Mouse (Mus musculus): ENCODE results near the gene Cartpt. TPM values are rescaled to one million over a fixed set of nuclear protein-coding genes. Genes with fewer than 3 reads are reported as not detected.
"Not testable (repeated sequence)": the region's sequence is repeated elsewhere in the genome, so short reads cannot be mapped to it uniquely, and the experiment has no call there.

Cartpt gene
- total RNA-seq, 4 experiments from 2014 or later, result not detected

DNA sequence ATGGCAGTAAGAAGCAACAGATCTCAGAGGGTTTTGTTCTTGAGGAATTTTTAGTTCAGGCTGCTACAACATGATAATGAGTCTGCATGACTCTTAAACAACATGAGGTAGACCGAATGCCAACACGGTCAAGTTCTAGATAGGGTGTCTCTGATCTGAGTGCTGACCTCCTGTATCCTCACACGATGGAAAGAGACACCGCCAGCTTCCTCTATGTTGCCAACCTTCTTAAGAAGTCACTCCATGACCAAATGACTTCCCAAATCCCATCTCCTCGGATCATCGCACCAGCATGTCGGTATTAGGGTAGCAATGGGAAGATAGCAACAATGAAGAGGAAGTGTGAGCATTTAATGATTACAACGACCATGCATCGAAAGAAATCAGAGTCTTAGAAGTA is 43.6 kb downstream of the Cartpt start:
- no peak for DNase-seq (ENCODE audit: low spot score in 2 of 2)

DNA sequence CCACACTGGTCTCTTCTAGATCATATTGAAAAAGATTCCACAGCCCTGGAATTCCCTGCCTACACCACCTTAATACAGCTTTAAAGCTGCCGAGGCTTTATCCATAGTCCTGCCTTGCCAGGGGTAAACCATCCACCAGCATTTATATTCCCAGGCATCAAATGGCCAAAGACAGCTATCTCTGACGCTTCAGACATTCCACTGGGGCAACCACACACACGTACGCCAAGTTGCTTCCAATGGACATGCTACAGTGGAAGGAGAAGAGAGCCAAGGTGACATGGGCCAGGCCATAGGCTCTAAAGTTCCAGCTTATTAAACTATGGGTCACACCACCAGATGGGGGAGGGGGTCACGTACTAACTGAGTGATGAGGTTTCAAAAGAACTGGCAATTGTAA is 45.7 kb downstream of the Cartpt start:
- DNase-seq (ENCODE audit: low spot score in 2 of 2), result no peak

DNA sequence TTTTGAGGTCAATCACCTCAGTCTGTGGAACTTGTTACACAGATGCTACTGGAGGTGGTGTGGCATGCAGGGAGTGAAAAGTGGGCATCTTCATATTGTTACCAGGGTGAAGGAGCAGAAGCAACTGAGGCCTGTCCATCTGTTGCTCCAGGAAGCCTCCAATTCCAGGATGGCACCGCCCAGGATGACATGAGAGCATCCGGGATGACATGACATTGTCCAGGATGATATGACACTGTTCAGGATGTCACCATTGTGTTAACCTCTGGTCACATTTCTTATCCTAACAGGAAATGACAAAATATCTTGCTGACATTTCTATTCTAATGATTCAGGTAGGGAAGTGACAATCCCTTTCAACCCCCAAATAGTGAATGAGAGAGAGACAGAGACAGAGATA is 47.8 kb downstream of the Cartpt start:
- no peak for DNase-seq (ENCODE audit: low spot score in 2 of 2)

DNA sequence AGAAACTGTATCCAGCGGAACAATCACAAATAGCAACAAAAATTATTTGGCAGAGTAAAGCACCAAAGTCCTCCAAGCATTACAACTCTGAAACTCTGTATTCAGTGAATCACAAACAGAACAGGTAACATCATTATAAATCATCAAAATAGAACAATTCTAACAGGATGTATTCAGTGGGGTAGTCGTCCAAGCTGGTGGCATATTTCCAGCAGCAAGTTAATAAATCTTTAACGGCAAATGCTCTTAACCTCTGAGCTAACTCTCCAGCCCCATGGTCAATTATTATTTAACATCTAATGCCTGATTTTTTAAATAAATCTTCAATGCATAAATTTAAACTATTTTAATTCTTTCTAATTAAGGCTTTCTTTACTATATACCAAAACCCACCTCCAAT is 48.5 kb downstream of the Cartpt start:
- DNase-seq (ENCODE audit: low spot score in 2 of 2), result not testable (repeated sequence)

DNA sequence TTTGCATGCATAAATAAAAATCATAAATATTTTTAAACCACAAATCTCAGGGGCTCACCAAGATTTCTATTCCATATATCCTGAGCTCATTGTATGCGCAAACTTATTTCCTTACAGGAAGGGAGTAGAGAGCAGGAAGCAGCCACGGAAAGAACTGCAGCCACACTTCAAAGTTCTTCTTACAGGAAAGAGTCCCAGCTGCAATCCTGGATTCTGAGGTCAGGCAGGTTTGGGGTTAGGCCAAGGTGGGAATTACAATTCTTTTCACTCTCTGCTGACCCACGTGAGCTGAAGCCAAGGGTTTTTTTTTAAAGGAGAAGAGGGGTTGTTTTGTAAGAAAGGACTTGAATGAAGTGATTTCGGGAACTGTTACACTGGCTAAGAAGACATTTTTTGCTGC is 49.9 kb downstream of the Cartpt start:
- no peak for DNase-seq (ENCODE audit: low spot score in 2 of 2)

DNA sequence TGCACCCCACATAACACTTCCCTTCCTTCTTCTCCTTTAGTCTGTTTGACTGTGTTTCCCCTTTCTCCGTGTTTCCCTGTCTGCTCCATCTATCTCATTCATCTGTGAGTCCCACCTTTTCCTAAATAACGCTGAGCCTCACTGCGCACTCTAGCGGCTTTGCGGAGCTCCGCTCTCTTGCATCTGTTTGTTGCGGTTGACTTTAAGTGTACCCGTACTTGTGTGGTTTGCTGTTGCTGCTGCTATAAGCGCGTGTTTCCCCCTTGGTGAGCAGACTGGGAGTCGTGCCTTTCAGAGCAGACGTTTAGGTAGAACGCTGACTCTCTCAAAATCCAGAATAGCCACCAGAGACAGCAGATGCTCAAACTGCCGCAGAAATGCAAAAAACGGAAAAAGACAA is 51.3 kb downstream of the Cartpt start:
- no peak for DNase-seq (ENCODE audit: low spot score in 2 of 2)

Other genes starting within 250 kb of the Cartpt start
- gene Mccc2, start 114.5 kb upstream of the Cartpt start, total RNA-seq (2022), result 10 to 100 TPM; 29.1 to 35.9 (median 29.6) TPM
- gene Bdp1, start 203.0 kb upstream of the Cartpt start, total RNA-seq (2022), result 10 to 100 TPM in 3 of 4 experiments, 1 to 10 TPM in 1; 9.3 to 18.4 (median 12.6) TPM
- gene Serf1, start 206.9 kb upstream of the Cartpt start, total RNA-seq (2022), result 10 to 100 TPM in 1 of 4 experiments, 1 to 10 TPM in 3; 5.1 to 11.4 (median 7.5) TPM
- gene Smn1, start 223.8 kb upstream of the Cartpt start, total RNA-seq (2022), result 10 to 100 TPM; 12.0 to 16.7 (median 14.8) TPM

All from gastrocnemius, adult 8-10 months (tissue).